Mouse (Mus musculus) brain, embryonic 14.5 days (tissue): ENCODE results near the gene Olfr1418. TPM values are rescaled to one million over a fixed set of nuclear protein-coding genes. Genes with fewer than 3 reads are reported as not detected.

ENCODE experiments used
- DNase-seq: peaks from one replicate; pipeline ENCODE4 v3.0.0-alpha.2; 2011; ENCODE audit warnings: low read depth
- CTCF ChIP-seq: fragments of 200-500 bp; IDR thresholded peaks from 2 replicates; pipeline ENCODE4 v1.5.1; 2012; ENCODE audit warnings: inconsistent platforms, mild to moderate bottlenecking, moderate library complexity, borderline replicate concordance; ENCODE audit not compliant: insufficient read depth, insufficient read length; ENCODE audit errors: extremely low read depth
- POLR2A ChIP-seq: fragments of 200-500 bp; IDR thresholded peaks from 2 replicates; pipeline ENCODE4 v1.6.1; 2012; ENCODE audit warnings: mild to moderate bottlenecking, inconsistent platforms, borderline replicate concordance; ENCODE audit not compliant: poor library complexity, insufficient read depth, insufficient read length, severe bottlenecking; ENCODE audit errors: extremely low read depth
- polyA plus RNA-seq: library from polyadenylated mRNA; depleted of rRNA; stranded (reverse); fragments of >200 nt; gene quantifications from 2 replicates; pipeline ENCODE4 v1.2.3, GENCODE M21; 2012

The Olfr1418 gene
- polyA plus RNA-seq, 1 experiment: not detected

GRCm38 (mm10) chr19:11819800-11820199, 41.1 kb downstream of the Olfr1418 start:
- peak; percentile 74 for TF ChIP-seq CTCF
- no peak for TF ChIP-seq POLR2A
- peak; percentile 89 for DNase-seq

- TF ChIP-seq CTCF: no peak
Measured at GRCm38 (mm10) chr19:11819143-11819700, 41.6 kb downstream of the Olfr1418 start, which contains the start of gene Stx3. TSS of gene Stx3 (minus strand) at chr19:11819403.

GRCm38 (mm10) chr19:11818199-11819142, 42.4 kb downstream of the Olfr1418 start:
- peak; percentile 40 for DNase-seq
- no peak for TF ChIP-seq CTCF
- TF ChIP-seq POLR2A: no peak

More at GRCm38 (mm10) chr19:11819143-11819700, 41.6 kb downstream of the Olfr1418 start, which contains the start of gene Stx3:
- no peak for DNase-seq

- no peak for TF ChIP-seq CTCF
- no peak for TF ChIP-seq POLR2A
- no peak for DNase-seq
Measured at GRCm38 (mm10) chr19:11817586-11817985, 43.3 kb downstream of the Olfr1418 start.

GRCm38 (mm10) chr19:11816706-11817105, 44.2 kb downstream of the Olfr1418 start:
- TF ChIP-seq POLR2A: no peak
- TF ChIP-seq CTCF: no peak

GRCm38 (mm10) chr19:11814742-11815333, 46.0 kb downstream of the Olfr1418 start:
- no peak for DNase-seq

More at GRCm38 (mm10) chr19:11816706-11817105, 44.2 kb downstream of the Olfr1418 start:
- DNase-seq: no peak

GRCm38 (mm10) chr19:11813649-11814048, 47.2 kb downstream of the Olfr1418 start:
- DNase-seq: peak; percentile 42
- TF ChIP-seq CTCF: no peak
- TF ChIP-seq POLR2A: no peak

More at GRCm38 (mm10) chr19:11814742-11815333, 46.0 kb downstream of the Olfr1418 start:
- TF ChIP-seq POLR2A: no peak
- TF ChIP-seq CTCF: no peak

- DNase-seq: no peak
- TF ChIP-seq CTCF (no peak), POLR2A (no peak)
Measured at GRCm38 (mm10) chr19:11813136-11813535, 47.7 kb downstream of the Olfr1418 start.

- TF ChIP-seq CTCF: no peak
- no peak for TF ChIP-seq POLR2A
- peak; percentile 88 for DNase-seq
Measured at GRCm38 (mm10) chr19:11811688-11812365, 49.0 kb downstream of the Olfr1418 start.

- DNase-seq: no peak
- TF ChIP-seq CTCF (no peak), POLR2A (no peak)
Measured at GRCm38 (mm10) chr19:11810856-11811255, 50.0 kb downstream of the Olfr1418 start.
